Mouse (Mus musculus) gonadal fat pad, adult 2 months (tissue): ENCODE results near the gene Nck2. TPM values are rescaled to one million over a fixed set of nuclear protein-coding genes. Genes with fewer than 3 reads are reported as not detected.
A peak's percentile ranks its signal among the peaks of the same experiment; 100 is the strongest.

Source experiments
- DNase-seq: peaks from one replicate; pipeline ENCODE4 v3.0.0-alpha.2; 2012; ENCODE audit warnings: low read depth
- polyA plus RNA-seq: library from polyadenylated mRNA; depleted of rRNA; stranded (reverse); fragments of >200 nt; gene quantifications from 2 replicates; pipeline ENCODE4 v1.2.3, GENCODE M21; 2012

The Nck2 gene
- polyA plus RNA-seq, 1 experiment = 41.7 TPM

DNA sequence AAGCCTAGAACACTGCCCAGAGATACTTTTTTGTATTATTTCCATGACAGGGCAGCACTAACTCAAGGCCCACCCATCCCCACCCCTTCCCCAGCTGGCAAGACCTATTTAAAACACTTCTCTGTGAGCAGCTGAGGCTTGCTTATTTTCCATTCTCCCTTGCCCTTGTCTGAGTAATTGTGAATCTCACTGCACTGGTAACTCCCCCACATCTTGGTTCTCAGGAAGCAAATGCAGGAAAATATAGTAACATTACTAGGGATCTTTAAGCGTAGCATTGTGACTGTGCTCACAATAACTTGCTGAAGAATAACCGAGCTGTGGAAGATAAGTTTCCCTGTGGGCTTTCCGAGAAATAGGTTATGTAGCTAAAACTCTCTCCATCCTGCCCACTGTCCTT, 24.6 kb downstream of the Nck2 start:
- DNase-seq = no peak

DNA sequence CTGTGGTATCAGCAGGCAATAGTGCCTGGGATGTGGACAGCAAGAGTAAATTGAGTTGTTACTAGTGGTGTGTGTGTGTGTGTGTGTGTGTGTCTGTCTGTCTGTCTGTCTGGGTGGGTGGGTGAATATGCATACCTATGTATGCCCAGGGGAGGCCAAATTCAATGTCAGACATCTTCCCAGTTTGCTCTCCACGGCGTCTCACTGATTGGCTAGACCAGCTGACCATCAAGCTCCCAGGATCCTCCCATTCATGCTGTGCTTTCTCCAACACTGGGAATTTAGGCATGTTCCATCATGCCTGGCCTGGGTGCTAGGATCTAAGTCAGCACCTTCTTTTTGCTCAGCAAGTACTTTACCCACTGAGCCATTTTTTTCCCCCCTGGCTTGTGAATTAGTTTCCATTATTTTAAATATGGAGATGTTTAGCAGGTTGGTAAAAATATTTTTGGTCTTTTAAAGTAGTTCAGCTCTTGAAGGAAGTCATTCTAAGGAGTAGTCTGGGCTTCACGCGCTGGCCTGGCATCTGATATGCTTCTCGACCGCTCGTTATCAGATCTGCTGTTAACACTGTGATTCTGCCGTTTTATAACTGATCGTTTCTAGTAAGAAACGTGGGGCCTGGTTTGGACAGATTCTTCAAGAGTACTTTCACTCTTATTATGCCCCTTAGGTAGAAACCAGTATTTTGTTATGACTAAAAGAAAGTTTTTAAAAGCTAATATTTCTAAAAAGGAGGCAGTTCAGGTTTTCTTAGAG, 26.2 kb downstream of the Nck2 start:
- no peak for DNase-seq

DNA sequence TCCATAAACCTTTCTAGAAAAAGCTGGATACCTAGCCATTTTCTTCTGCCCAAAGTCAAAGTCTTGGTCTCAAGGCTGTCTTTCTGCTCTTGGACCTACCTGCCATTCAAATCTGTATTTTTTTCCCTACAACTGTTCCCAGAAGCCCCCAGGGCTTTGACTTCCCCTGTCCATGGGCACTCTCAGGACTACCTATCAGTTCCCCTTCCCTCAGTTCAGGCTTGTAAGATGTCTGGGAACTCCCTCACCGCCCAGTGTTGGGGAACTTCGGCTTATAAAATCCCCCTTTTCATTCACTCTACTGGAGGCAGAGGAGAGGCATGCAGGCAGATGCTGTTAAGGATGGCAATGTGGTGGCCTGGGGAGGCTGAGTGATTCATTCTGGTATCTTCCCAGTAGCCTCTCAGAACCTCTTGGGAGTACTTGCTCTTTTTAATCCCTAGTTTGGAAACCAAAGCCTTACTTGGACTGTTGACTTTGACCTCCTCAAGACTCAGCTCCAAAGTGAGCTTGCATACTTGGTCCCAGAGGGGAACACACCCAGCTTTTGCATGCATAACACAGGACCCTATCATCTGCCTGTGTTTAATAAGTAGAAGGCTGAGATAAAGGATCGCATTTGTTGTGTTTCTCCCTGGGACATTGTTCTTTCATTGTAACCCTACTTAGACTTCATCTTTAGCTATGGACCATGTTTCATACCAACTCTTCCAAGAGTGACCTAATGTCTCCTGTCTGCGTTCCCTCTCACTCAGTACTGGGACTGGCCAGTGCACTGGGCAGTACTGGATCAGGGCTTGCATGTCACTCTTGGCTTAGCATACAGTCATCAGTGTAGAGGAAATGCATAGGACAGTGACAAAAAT, 27.0 kb downstream of the Nck2 start:
- no peak for DNase-seq

DNA sequence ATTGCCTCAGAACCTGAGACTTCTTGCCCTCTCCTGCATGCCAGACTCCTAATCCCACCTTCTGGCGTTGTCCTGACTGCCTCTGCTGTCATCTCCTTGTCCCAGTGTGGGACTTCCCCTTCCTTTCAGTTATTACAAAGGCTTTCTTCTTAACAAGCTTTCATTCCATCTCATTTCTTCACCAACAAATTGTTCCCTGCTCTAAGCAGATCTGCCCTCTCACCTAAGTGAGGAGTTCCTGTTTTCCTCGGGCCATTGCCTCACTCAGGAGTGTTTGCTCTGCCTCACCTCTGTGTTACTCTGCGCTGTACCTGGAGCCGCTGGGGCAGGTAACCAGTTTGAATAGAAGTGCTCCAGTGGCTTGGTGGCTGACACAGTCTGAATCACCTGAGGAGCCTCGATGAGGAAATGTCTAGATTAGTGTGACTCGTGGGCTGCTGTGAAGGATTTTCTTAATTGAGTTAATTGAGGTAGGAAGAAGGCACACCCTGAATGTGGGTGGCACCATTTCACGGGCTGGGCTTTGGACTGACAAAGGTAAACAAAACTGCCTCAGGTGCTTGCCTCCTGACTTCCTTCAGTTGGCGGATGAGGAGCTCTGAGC, 27.8 kb downstream of the Nck2 start:
- peak; percentile 92 for DNase-seq

DNA sequence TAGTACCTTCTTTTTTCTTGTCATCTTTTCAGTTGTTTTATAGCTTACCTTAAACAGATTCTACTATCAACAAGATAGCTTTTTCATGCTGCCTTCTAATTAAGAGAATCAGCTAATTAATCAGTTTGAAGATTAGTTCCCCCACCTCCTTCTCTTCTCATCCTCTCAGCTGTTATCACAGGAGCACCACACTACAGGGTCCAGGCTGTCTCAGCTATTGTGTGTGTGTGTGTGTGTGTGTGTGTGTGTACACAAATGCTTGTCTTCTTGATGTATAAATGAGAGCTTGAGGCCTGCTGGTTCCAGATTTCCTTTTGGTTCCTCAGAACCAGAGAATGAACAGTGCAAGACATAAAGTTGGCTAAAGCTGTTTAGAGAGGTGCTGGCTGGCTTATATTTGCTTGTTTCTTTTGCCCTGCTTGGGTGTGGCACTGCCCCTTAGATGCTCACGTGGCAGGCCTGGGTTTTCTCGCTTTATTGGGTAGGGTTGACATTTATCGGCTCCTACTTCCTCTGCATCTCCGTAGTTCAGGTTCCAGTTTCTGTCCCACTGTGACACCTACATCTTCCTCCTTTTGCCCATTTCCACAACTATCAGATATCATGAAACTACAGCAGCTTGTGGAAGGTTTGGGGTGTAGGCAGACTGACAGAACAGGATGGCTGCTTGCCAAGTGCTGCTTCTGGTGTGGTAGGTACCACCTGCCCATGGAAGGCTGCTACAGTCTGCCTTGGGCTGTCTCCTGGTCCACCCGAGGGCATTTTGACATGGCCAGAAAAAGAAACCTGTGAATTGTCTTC, 29.6 kb downstream of the Nck2 start:
- DNase-seq = no peak

DNA sequence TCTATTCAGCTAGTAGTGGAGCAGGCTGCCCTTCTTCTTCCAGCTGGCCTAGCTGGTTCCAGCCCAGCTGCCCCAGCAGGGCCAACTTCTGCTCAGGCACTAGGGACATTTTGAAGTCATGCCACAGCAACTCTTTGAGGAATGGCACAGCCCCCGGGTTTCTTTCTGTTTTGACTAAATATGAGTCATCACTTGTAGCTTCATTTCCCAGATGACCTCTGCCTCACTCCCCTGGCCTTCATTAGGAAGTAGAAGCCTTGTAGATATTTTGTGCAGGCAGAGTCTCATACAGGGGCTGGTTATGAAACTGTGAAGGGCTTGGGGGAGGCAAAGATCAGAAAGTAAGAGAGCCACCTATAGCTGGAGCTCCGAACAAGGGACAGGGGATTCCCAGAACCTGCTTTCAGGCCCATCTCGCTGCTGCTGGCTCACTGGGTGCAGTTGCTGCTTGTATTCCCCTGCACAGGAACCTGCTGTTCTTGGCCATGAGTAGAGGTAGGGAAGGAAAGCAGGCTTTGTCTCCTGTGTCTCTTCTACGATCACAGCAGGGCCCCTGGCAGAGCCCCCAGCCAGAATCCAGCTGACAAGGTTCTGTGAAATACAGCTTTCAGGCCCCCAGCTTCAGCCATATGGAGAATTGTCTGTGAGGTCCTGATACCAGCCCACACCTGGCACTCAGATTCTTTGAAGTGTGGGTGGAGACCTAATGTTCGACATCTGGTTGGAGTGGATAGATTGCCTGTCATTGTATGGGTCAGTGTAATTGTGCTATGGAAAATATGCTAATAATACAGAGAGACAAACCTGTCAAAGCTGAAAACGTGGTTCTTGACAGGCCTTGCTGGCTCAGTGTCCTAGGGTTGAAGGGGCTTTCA, 30.4 kb downstream of the Nck2 start:
- no peak for DNase-seq

DNA sequence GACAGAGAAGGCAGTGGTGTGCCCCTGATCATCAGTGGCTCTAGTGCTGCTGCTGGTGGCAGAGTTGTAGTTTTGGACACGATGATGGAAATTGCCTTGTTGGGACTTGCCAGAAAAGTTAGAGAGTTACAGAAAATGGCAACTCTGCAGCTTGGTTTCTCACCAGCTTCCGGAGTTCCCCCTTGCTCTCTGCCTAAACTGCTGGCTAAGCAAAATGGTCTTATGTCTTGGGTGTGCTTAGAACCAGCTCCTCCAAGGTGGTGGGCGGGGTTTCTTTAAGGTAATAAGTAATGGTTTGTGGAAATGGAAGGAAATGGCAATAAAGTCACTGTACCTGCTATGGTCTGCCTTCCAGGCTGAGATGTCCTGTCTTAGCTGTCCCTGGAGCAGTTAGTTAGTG, 33.6 kb downstream of the Nck2 start:
- DNase-seq = no peak

DNA sequence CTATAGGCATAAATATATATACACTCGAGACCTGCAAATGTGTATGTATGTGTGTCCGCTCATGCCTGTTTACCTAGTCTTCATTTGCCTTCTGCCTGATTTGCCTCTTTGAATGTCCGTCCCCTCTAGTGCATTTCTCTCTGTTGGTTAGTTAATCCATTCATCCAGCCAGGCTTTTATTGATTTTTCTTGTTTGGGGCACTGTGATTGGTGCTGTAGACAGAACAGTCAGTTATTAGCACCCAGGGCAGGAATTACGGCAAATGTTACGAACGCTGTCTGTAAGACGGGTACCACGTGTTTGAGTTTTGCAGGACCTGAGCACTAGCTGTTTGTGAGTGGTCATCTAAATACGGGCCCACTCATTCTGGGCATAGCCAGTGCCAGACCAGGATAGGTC, 40.8 kb downstream of the Nck2 start:
- DNase-seq = no peak

DNA sequence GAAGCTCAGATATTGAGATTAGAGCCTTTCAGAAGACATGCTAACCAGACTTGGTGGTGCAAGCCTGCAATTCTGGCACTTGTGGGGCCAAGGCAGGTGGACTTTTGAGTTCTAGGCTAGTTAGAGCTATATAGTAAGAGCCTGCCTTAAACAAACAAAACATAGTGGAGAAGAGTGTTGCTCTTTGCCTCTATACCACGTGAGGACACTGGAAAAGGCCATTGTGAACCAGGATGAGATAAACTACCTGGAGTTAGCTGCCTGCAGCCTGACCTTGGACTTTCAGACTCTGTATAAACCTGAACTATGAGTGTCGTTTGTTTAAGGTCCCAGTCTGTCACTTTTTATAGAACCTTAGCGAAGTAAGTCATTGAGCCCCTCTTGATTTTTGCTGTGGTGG, 42.1 kb downstream of the Nck2 start:
- DNase-seq = no peak

DNA sequence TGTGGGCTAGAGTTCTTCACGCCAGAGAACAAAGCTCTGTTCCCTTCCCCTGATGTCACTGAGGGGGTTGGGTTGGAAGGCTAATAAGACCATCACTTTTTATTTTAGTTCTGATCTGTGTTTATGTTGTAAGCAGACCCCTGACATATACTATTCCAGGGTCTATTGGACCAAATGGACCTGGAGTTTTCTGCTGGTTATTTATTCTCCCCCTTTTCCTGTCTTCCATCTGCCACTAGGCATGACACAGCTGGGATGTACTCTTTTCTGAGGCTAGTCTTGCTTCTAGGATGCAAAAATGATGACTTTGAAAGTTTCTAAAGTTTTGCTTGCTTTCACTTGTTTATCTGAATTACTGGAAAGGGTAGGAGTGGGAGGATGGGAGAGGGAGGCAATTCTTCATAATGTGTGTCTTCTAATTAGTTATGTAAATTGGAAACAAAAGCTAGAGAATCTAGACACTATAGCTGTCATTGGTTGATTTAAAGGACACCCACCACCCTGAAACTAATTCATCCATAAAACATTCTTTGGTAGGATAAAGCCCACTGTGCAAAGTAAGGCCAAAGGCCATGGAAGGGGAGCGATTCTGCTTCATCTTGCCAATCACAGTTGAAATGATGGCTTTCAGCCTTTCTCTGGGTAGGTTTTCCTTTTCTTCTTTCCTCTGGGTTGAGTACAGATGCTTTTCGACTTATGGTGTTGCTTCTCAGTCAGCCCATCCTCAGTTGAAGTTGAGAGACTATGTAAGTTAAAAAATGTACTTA, 42.8 kb downstream of the Nck2 start:
- no peak for DNase-seq

DNA sequence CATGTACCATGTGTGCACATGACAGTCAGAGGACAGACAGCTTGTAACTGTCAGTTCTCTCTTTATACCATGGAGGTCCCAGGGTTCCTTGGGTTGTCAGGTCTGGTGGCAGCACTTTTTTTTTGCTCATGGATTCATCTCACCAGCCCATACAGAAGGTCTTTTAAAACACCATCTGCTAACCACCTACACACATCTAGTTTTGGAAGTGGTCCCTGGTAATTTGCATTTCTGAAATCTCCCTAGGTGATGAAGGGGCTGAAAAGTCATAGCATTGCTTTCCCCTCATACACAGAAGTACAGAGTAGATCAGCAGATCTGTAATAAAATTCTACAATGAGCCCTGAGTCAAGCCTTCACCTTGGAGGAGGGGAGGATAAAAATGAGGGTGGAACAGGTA, 44.9 kb downstream of the Nck2 start:
- DNase-seq = no peak

DNA sequence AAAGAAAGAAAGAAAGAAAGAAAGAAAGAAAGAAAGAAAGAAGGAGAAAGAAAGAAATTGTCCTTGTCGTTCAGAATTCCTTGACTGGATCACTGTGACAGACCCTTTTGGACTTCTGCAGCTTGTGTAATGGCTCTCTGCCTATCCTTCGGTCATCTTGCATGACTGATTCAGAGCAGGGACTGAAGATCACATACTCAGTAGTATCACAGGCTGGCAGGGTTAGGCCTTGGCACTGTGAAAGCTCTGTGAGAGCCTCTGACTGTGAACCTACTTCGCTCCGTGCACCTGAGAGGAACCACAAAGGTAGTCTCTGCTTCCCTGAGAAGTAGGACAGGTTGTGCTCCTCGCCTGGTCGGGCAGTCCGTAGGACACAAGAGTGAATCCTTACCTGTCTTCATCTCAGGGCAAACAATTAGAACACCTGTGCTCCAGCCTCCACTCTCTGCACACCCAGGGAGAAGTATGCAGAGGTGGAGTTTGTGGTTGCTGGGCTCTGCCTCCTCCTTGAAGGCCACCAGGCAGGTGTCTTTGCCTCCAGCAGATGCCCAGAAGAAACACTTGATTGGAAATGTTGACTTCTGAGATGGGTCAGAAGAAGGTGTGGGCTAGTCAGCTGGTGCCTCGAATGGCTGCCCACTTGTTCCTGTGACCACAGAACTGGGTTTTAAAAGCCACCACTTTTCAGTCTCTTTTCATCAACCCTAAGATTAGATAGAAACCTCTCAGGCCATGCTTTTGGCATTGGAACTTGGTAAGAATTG, 47.3 kb downstream of the Nck2 start:
- DNase-seq = no peak

DNA sequence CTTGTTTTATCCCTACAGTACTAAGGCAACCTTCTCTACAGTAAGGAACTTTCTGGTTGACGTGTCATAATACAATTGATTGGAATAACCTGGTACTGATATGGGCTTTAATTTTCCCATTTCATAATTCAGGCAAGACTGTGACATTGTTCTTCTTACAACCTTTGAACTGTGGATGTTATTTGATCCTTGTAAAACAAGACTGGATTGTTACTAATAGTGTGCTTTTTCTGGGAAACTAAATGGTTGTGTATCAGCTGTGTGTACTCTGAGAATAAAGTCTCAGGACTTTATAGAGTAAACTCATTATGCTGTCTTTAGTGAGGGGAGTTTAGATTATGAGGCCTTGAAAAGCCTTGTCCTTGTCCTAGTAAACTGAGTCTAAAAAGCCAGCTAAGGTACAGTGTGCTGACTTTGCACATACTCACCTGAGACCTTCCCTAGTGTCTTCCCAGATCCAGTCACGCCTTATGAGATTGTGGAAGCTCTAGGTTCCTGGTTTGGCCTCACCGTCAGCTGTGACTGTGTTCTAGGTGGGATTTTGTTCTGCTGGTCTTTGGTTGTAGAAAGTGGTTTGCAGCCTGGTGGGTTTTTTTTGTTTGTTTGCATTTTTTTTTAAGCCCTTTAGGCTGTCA, 48.5 kb downstream of the Nck2 start:
- DNase-seq = no peak

DNA sequence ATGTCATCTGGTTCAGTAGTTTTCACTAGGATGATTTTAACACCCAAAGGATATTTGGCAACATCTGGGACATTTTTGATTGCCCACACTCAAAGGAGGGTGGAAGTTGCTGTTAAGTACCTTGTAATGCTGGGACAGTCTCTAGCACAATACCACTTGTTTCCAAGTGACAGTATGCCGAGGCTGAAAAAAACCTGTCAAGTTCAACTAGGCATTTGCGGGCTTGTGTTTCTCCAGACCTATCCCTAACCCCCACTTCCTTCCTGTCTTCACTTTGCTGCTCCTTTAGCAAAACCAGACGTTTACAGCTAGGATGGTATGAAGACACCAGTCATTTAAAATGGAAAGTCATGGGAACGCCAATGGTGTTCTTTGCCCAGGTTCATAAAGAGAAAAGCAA, 51.7 kb downstream of the Nck2 start:
- DNase-seq = no peak

DNA sequence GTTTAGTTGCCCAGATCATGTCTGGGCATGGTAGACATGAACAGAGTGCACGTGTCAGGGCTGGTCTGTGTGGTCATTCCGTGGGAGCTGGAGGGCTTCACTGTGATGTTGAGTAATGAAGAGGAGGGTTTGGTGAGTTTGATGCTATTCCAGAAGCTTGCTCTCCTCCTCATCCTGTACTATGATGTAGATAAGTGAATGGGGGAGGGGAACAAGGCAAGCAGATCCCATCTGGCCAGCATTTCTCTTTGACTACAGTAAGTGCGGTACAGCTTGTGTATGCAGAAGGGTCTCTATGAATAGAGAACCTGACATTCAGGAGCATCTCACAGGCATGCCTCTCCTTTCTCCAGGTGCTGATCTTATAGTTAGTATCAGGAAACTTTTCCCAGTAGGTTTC, 52.6 kb downstream of the Nck2 start:
- DNase-seq = no peak

DNA sequence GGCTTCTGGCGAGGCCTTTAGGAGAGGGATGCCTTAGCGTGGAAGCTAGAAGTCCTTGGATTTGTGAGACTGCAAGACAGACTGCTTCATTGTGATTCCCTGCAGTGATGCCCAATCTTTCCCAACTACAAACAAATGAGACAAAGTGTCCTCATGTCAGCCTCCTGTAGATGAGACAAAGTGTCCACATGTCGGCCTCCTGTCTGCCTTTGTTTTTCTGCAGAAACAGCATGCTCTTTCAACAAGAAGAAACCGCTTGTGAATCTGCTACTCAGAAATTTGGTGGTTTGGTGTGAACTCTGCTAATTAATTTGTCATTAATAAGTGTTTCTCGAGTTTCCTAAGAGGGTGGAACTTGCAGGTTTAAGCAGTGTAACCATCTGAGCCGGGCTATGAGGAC, 53.6 kb downstream of the Nck2 start:
- DNase-seq = no peak

DNA sequence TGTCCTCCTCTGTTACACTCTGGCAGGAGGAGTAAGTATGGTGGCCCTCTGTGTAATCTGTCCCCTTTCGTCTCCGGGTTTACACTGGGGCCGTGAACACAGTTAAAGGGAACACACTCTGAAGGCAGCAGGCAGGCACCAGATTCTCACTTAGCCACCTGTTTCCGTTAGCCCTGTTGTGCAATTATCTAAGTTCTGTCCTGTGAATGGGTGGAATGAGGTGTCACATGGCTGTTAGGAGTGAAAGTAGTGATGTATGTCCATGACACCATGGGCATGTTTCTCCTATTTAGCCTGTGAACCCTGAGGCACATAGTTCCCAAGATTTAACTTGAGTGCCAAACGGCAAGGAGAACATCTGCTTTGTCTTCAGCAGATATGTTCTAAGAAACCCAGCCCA, 55.7 kb downstream of the Nck2 start:
- no peak for DNase-seq

DNA sequence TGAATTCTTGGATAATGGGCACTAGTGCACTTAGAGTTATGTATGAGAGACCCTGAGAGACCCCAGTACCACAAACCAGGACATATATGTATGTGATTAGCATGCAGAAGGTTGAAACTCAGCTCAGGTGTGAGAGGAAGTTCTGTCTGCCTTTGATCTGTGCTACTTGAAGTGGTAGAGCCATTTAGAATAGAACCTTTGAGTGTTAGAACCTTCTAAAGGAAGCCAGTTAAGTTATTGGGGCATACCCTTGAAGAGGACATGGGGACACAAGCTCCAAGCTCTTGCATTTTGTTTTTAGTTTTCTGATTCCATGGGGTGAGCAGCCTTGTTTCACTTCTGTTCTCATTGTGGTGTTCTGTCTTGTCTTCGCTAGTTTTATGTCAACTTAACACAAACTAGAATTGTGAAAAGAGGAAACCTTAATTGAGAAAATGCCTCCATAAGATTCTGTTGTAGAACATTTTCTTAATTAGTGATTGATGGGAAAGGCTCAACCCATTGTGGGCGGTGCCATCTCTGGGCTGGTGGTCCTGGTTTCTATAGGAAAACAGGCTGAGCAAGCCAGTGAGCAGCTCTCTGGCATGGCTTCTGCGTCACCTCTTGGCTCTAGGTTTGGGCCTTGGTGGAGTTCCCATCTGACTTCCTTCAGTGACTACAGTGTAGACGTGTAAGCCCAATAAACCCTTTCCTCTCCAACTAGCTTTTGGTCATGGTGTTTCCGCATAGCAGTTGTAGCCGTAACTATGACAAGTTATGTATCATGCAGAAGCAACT, 57.0 kb downstream of the Nck2 start:
- DNase-seq = no peak
